Mouse (Mus musculus) left cerebral cortex, postnatal 25 days (tissue): ENCODE data around the gene Pomgnt1. TPM values are rescaled to one million over a fixed set of nuclear protein-coding genes. Genes with fewer than 3 reads are reported as not detected.
A peak's percentile ranks its signal among the peaks of the same experiment; 100 is the strongest.

Source experiments
- DNase-seq, 2 experiments: peaks; one replicate each; pipeline ENCODE4 v3.0.0; 2022; ENCODE audit warnings: low spot score in 2 of 2, mixed read lengths in 1 of 2
- intact Hi-C: fragments of 180-260 bp; cut with DNase I; formaldehyde crosslinking; loops from one replicate; pipeline ENCODE4 v1.15.1; 2025
- total RNA-seq, 2 experiments: library from RNA; stranded (reverse); gene quantifications; 2 replicates each; pipeline ENCODE4 v1.2.3; 2021

Pomgnt1 gene
- total RNA-seq = 10 to 100 TPM; 73.5 to 77.6 TPM

- DNase-seq = peak; percentile 71 to 84
- intact Hi-C loops = no loop called here
Observed at GRCm38 (mm10) chr4:116123602-116124519, at the start of gene Pomgnt1, which contains the start of gene Rad54l. Pomgnt1 (plus strand) TSS chr4:116123840. Rad54l (minus strand) TSS chr4:116123690.

- intact Hi-C loops = no loop called here
Observed at GRCm38 (mm10) chr4:116074145-116074675, 49.4 kb upstream of the Pomgnt1 start.

DNA sequence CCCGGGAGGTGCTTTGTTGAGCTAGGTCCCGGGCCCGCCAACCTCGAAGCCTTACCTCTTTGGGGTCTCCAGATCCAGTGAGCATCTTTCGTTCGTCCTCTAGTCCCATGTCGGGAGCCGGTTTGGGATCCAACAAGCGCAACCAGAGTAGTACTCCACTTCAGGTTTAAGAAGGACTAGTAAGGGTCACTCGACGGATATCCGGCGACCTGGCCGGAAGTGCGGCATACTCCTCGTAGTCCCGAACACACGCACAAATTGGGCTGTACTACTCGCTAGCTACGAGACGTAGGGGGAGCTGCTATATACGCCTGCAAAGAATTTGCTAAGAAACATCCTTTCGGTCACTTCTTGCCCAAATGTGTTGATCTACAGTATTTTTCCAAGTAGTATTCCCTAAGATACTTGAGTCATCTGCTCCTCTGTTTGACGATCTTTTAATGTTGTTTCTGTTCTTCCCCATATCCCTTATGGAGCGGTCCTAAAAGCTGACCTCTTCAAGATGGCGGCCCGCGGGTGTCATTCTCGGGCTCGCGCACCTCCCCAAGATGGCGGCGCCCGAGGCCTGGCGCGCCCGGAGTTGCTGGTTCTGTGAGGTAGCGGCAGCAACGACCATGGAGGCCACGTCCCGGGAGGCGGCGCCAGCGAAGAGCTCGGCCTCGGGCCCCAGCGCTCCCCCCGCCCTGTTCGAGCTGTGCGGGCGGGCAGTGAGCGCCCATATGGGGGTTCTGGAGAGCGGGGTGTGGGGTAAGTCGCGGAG lies 48.6 kb upstream of the Pomgnt1 start, which contains the start of the genes Uqcrh and Lrrc41:
Gene Uqcrh, minus strand, starts transcription at position 211 of the 760 bp plus-strand sequence.
Gene Lrrc41, plus strand, starts transcription at position 409 of the 760 bp plus-strand sequence.
- intact Hi-C loops = no loop called here

More at GRCm38 (mm10) chr4:116074145-116074675, 49.4 kb upstream of the Pomgnt1 start:
- no peak for DNase-seq

DNA sequence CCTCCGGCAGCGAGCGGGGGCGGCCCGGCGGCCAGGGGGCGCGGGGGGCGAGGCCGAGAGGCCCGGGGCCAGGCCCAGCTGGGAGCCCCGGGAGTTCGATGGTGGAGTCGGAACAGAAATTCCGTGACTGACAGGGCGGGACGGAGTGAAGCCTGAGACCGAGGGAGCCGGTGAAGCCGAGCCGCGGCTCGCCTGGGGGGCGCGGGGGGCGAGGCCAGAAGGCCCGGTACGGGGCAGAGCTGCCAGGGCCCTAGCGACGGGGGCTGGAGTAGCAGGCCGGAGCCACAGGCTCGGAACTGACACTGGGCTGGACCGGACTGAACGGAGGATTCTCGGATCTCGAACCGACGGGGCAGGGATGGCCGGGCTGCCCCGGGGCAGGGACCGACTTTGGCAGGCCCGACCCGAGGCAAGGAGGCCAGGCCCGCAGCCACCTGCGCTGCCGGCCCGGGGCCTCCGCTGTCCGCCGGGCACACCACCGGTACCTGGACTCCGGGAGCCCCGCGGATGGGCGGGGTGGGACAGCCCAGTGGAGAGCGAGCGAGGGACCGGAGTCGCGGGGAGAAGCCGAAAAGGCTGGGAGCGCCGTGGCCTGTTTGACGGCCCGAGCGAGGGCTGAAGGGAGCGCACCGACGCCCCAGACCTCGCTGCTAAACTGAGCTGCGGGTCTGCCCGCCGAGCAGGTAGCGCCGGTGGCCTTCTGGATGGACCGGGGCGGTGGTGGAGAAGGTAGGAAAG lies 47.8 kb upstream of the Pomgnt1 start:
- intact Hi-C loops = no loop called here
- peak; percentile 51 to 57 for DNase-seq

More for the DNA sequence above, 48.6 kb upstream of the Pomgnt1 start, which contains the start of the genes Uqcrh and Lrrc41:
- peak; percentile 98 for DNase-seq

DNA sequence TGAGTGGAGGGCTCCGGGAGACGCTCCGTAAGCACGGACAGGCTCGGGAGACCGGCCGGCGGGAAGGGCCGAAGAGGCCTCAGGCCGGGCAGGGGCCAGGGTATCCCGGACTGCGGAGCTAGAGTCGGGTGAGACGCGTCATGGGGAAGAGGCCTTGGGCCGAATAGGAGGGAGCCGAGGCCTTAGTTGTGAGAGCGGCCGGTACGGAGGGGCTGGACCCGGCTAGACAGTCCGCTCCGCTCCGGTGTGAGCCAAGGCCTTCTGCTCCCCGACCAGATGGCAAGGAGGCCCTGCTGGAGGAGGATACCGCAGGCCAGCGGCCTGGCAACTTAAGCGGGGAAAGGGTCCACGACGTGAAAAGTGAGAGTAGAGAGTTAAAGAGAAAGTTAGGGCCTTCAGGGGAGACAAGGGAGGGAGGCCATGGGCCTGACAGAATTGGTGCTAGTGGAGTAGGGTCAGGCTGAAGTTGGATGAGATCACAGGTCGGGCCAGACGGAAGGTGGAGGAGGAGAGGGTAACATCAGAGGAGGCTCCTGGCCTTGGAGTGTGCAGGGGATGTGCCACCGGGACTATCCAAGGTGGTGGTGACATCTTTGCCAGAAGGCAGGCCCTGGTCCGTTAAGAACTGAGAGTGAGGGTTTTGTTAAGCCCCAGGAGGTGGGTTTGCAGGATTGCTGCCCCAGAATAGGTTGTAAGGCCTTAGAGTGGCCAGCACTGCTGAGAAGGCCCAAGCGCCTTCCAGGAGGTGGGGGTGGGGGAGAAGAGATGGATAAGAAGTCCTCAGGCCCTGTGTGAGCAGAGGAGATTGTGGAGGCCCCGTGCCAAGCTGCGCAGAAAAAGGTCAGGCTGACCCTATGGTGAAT lies 47.0 kb upstream of the Pomgnt1 start:
- DNase-seq = peak in 1 of 2 experiments; percentile 34
- intact Hi-C loops = no loop called here

DNA sequence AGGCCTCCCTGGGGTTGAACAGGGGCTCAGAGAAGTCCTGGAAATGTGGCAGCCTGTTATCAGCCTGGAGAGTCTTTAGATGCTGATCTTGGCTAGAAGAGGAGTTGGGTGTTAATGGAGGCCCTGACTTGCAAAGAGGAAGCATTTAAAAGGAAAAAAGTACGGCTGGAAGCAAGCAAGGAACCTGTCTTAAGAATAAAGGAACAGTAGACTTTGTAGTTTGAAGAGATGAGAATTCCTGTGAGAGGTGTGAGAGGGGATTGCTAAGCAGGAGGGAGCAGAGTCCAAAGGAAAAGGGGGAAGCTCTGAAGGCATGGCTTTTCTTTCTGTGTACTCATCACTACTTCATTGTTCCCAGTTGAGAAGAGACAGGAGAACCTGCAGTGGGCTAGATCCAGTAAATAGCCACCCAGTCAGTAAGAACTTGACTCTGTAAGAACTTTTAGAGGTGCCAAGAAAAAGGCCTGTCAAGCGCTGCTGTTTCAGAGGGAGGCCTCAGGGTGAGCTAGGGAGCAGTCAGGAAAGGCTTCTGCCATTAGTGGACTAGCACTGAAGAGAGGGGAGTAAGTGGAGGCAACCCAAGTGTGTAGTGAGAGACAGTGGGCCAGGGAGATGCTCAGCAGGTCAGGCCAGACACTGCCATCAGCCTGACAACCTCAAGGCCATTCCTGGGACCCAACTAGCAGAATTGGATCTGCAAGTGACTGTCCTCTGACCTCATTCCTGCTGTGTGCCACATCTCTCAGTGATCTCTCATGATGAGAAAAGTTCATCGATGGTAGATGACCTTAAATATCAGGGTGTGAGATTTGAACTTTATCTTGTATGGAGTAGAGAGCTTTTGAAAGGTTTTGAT lies 46.2 kb upstream of the Pomgnt1 start:
- DNase-seq = no peak
- intact Hi-C loops = no loop called here

DNA sequence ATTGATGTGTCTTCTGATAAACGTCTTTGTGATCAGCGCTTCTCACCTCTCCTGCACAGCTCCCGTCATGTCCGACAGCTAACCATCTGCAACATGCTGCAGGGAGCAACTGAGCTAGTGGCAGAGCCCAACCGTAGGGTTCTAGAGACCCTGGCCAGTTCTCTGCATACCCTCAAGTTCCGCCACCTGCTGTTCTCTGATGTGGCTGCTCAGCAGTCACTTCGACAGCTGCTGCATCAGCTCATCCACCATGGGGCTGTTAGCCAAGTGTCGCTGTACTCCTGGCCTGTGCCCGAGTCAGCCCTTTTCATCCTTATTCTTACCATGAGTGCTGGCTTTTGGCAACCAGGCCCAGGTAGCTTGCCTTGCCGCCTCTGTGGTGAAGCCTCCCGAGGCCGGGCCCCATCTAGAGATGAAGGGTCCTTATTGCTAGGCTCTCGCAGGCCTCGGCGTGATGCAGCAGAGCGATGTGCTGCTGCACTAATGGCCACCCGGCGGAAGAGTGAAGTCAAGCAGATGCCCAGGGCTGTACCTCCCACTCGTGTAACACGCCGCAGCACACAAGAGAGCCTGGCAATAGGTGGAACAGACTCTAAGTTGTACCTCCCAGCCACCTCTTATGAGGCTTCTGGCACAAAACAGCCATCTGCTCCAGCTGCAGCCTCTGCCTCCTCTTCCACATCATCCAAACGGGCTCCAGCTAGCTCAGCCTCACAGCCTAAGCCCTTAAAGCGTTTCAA lies 35.0 kb upstream of the Pomgnt1 start:
- intact Hi-C loops = no loop called here
- DNase-seq = peak in 1 of 2 experiments; percentile 29

GRCm38 (mm10) chr4:116096291-116096690 lies 27.3 kb upstream of the Pomgnt1 start:
- intact Hi-C loops = no loop called here
- DNase-seq = no peak

- DNase-seq = no peak
- intact Hi-C loops = no loop called here
Observed at GRCm38 (mm10) chr4:116097211-116097610, 26.4 kb upstream of the Pomgnt1 start.

GRCm38 (mm10) chr4:116100959-116101358 lies 22.7 kb upstream of the Pomgnt1 start:
- intact Hi-C loops = no loop called here
- DNase-seq = no peak

DNA sequence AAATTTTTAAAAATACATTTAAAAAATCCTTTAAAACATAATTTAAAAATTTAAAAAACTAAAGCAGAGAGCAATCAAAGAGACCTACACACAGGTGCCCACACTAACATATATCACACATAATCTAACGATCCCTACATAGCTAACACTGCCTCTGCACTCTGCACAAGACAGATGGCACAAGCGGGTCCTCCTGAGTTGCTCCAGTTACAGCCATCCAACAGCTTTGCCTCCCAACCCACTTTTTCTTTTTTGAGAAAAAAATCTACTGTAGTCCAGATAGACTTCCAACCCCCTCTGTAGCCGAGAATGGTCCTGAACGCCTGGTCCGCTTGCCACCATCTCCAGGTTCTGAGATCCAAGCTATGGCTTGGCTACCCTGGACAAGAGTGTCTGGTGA lies 18.4 kb upstream of the Pomgnt1 start:
- peak in 1 of 2 experiments; percentile 72 for DNase-seq
- intact Hi-C loops = no loop called here

DNA sequence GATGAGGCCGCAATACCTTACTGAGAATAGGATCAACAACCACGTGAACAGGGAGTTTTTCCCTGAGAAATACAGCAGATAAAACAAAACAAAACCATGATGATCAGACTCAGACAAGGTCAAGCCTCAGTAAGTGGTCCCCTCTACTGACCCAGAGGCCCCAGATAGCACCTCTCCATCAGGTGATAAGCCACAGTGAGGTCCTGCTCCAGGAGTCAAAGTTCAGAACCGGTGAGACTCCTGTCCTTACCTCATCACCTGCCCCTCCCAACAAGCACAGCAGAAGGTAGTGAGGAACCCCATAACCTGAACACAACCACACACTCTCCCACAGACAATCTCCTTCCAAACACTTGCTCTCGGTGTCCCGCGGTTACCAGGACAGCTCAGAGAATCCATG lies 12.9 kb upstream of the Pomgnt1 start:
- no peak for DNase-seq
- intact Hi-C loops = no loop called here

GRCm38 (mm10) chr4:116111486-116111885 lies 12.2 kb upstream of the Pomgnt1 start:
- DNase-seq = no peak
- intact Hi-C loops = no loop called here

DNA sequence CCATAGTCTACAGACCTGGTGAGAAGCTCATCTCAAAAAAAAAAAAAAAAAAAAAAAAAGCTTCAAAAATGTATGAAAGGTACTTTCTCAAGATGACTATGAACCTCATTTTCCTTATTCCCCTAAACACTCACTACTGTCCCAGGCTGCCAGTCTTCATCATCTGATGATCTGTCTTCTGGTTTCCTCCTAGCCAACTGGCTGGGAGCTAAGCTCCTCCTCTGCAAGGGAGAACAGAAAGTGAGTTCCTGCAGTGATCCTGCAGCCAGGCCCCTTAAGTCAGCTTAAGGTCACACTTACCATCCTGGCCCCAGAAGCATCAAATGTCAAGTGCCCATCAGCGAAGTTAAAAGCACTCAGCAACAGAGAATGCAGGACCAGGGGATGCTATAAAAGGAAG lies 878 bp upstream of the Pomgnt1 start:
- intact Hi-C loops = no loop called here
- DNase-seq = no peak

GRCm38 (mm10) chr4:116125803-116126386 lies 2.3 kb downstream of the Pomgnt1 start:
- no peak for DNase-seq
- intact Hi-C loops = no loop called here

GRCm38 (mm10) chr4:116127956-116128355 lies 4.3 kb downstream of the Pomgnt1 start:
- no peak for DNase-seq
- intact Hi-C loops = no loop called here
